Mouse (Mus musculus) G1E (cell line): ENCODE results near the gene Smndc1.

Source experiments
- CTCF ChIP-seq: IDR thresholded peaks from 2 replicates; pipeline ENCODE4 v1.5.1; 2012; ENCODE audit warnings: low read depth, low read length, inconsistent platforms, mixed read lengths
- GATA1 ChIP-seq: IDR thresholded peaks from 2 replicates; pipeline ENCODE4 v1.6.1; 2012; ENCODE audit warnings: borderline replicate concordance, low read length, inconsistent platforms, mixed read lengths
- GATA2 ChIP-seq: IDR thresholded peaks from 2 replicates; pipeline ENCODE4 v1.6.1; 2012; ENCODE audit warnings: low read depth, low read length, inconsistent platforms, borderline replicate concordance
- POLR2AphosphoS5 ChIP-seq: IDR thresholded peaks from 2 replicates; pipeline ENCODE4 v1.6.1; 2012; ENCODE audit warnings: low read depth, low read length, inconsistent platforms; ENCODE audit not compliant: insufficient replicate concordance
- TAL1 ChIP-seq: conservative IDR thresholded peaks from 2 replicates; pipeline ENCODE4 v1.6.1; 2012; ENCODE audit warnings: low read depth, low read length, inconsistent platforms, mixed read lengths

GRCm38 (mm10) chr19:53391787-53392186 lies 1.4 kb upstream of the Smndc1 start:
- TF ChIP-seq CTCF (no peak), GATA1 (no peak), GATA2 (no peak), TAL1 (no peak), POLR2AphosphoS5 (no peak)
